Mouse (Mus musculus) cortical plate, adult 2 months (tissue): ENCODE measurements around the gene Bcas3.

Experiments
- CTCF ChIP-seq: fragments of 200-500 bp; IDR thresholded peaks from 2 replicates; pipeline ENCODE4 v1.5.1; 2011; ENCODE audit warnings: mild to moderate bottlenecking, control low read depth, low read length; ENCODE audit not compliant: insufficient read depth; ENCODE audit errors: extremely low read depth
- POLR2A ChIP-seq: fragments of 200-500 bp; IDR thresholded peaks from 2 replicates; pipeline ENCODE4 v1.6.1; 2011; ENCODE audit warnings: mild to moderate bottlenecking, low read length, control low read depth; ENCODE audit not compliant: insufficient read depth; ENCODE audit errors: extremely low read depth

- TF ChIP-seq POLR2A (no peak), CTCF (no peak)
These were observed 427.3 kb downstream of the Bcas3 start for GRCm38 (mm10) chr11:85780303-85780702.
